Mouse (Mus musculus): Measurements from ENCODE around the gene Heatr3.

DNA sequence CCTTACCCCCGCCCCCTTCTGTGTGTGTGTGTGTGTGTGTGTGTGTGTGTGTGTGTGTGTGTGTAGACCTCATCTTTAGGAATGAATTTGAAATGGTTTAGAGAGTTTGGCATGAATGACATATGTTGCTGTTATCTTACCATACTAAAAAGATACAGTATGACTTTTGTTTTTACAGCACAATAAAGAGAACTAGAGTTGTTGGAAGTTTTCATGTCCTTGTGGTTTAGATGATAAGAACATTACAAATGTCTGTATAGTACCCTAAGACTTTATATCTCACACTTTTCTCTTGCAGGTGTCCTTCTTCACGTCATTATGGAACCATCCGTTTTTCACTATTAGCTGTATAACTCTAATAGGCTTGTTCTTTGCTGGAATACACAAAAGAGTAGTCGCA is 8.3 kb upstream of the Heatr3 start:
- TF ChIP-seq POLR2A (IDR thresholded peaks at IDR 0.05; ENCODE audit: control insufficient read depth, low read depth, low read length) (no peak), CTCF (IDR thresholded peaks at IDR 0.05; ENCODE audit: control insufficient read depth, insufficient read depth, insufficient replicate concordance, low read depth, low read length) (no peak)
